Mouse (Mus musculus) neural tube, postnatal 0 days (tissue): ENCODE data around the gene Olfr170. TPM values are rescaled to one million over a fixed set of nuclear protein-coding genes. Genes with fewer than 3 reads are reported as not detected.

Experiments used
- polyA plus RNA-seq: library from polyadenylated mRNA; unstranded; fragments of >200 nt; fragmentation: Nextera tagmentation; extraction: Ambion mirVana; gene quantifications from 2 replicates; pipeline ENCODE4 v1.2.1, GENCODE M21; 2015

Gene Olfr170
- not detected in 2 replicates for polyA plus RNA-seq

DNA sequence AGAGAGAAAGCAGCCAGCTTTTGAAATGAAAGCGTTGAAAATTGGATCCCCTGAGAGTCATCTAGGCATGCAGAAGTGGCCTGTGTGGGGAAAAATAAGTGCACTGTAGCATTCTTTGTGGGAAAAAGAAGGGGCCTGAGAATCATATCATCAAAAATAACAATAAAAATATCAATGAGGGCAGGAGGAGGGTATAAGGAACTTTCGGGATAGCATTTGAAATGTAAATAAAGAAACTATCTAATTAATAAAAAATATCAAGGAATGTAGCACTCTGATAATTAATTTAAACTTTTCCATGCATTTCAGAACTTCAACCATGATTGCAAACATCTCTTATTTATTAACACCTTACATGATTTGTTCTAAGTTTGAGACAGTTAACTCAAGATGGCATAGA lies at the start of gene Olfr170:
Olfr170 (minus strand) TSS at position 101 of the 400 bp plus-strand sequence.

DNA sequence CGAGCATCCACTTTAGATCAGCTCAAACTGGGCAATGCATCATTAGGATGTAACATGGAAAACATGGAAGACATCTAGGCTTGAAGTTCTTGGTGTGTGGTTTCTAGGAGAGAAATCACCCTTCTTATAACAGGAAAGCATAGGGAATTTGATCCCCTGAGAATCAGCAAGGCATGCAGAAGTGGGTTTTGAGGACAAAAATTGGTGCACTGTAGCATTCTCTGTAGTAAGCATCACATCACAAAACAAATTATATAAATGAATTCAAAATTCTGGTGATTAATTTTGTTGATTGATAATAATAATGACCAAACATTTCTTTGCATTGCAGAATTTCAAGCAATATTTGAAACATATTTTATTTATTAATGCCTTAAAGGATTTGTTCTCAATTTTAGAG lies 18.1 kb upstream of the Olfr170 start, which contains the start of gene Olfr171:
Olfr171 (minus strand) TSS at position 101 of the 400 bp plus-strand sequence.

GRCm38 (mm10) chr16:19571709-19572108 lies 40.0 kb downstream of the Olfr170 start, which contains the start of gene Olfr169:
TSS of gene Olfr169 (minus strand) at chr16:19571809.

Other genes starting within 250 kb of the Olfr170 start
- gene Olfr165, start 188.7 kb downstream of the Olfr170 start, polyA plus RNA-seq: not detected in 2 replicates
- gene Olfr166, start 128.2 kb downstream of the Olfr170 start, polyA plus RNA-seq: not detected in 2 replicates
- not detected in 2 replicates for gene Olfr167, start 89.6 kb downstream of the Olfr170 start, polyA plus RNA-seq
- not detected in 2 replicates for gene Olfr168, start 76.3 kb downstream of the Olfr170 start, polyA plus RNA-seq
- not detected in 2 replicates for gene Olfr169, start 40.1 kb downstream of the Olfr170 start, polyA plus RNA-seq
- not detected in 2 replicates for gene Olfr171, start 18.0 kb upstream of the Olfr170 start, polyA plus RNA-seq
- gene Lamp3, start 94.5 kb upstream of the Olfr170 start, polyA plus RNA-seq: 0.06 TPM in 1 of 2 replicates, not detected in the other
- gene B3gnt5, start 148.3 kb upstream of the Olfr170 start, polyA plus RNA-seq: 15.5 and 19.6 TPM in 2 replicates